Mouse (Mus musculus) thymus, postnatal 25 days (tissue): ENCODE results near the gene Numa1.
"Not testable (repeated sequence)": the region's sequence is repeated elsewhere in the genome, so short reads cannot be mapped to it uniquely, and the experiment has no call there.

Source experiments
- DNase-seq: peaks from one replicate; pipeline ENCODE4 v3.0.0; 2022

The Numa1 gene

GRCm38 (mm10) chr7:101938348-101938747, 4.4 kb downstream of the Numa1 start:
- no peak for DNase-seq

DNA sequence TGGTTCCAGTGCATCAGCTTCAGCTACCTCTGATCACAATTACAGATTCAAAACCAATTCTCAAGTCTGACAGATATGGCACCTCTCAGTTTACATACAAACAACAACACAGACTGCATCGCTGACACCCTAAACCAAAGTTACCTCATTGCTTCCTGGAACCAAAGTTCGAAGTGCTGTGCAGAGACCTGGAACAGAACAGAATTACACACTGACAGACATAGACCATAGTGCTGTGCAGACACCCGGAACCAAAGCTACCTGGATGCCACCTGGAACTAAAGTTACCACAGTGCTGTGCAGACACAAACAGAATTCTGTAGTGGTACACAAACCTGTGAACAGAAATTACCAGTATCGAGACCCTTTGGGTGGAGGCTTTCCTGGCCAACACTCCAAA, 5.8 kb downstream of the Numa1 start:
- no peak for DNase-seq

GRCm38 (mm10) chr7:101949008-101949407, 15.1 kb downstream of the Numa1 start:
- not testable (repeated sequence) for DNase-seq

DNA sequence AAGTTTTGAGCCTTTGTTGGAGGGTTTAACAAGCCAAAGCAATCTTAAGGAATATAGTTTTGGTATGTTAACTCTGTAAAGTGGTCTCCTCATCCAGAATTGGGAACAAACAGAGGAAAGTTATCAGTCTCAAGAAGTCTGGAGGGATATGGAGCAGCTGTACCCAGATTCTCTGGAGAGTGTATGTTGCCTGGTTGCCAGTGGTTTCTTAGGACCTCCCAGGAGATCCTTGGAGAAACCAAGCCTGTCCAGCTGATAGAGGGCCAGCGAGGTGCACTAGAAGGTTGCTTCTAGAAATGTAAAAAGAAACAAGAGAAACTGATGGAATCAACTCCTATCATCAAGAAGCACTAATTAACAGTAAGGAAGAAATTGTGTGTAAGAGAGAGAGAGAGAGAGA, 17.7 kb downstream of the Numa1 start:
- DNase-seq: no peak

- DNase-seq: no peak
Measured at GRCm38 (mm10) chr7:101952098-101952497, 18.2 kb downstream of the Numa1 start.

GRCm38 (mm10) chr7:101954163-101954562, 20.3 kb downstream of the Numa1 start:
- DNase-seq: no peak

GRCm38 (mm10) chr7:101955276-101955675, 21.4 kb downstream of the Numa1 start:
- no peak for DNase-seq

DNA sequence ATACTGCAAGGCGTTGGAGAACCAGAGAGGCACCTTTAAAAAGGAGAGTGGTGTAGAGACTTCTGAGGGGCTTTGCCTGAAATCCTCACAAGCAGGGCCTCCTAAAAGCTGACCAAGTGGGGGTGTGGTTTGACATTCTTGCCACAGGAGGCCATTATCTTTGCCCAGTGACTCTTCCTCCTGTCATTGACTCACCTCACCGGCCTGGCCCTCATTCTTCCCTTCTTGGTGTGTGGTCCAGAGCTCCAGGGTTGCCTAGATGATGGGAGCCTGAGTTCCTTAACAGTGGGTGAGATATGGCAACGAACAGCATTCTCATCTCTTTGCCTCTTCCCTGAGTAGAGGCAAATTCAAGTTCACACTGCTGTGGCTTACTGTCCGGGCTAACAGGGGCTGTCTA, 22.0 kb downstream of the Numa1 start:
- DNase-seq: no peak

DNA sequence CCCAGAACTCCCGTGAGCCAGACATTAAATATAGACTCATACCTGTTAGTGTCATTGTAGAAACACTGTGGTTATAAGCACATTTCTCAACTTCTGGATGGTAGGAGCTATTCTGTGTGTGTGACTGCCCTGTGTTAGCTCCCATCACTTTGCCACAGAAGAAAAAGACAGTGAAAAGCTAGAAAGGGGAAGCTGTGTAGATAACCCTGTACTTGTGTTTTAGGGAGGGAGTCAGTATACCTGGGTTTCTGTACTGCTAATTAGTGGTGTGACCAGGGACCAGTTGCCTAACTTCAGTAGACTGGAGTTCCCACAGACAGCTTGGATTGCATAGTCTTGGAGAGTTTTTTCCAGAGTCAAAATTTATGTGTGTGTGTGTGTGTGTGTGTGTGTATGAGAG, 22.6 kb downstream of the Numa1 start:
- no peak for DNase-seq

- DNase-seq: no peak
Measured at GRCm38 (mm10) chr7:101956911-101957310, 23.0 kb downstream of the Numa1 start.

GRCm38 (mm10) chr7:101962829-101963228, 28.9 kb downstream of the Numa1 start:
- no peak for DNase-seq

- DNase-seq: no peak
Measured at GRCm38 (mm10) chr7:101963621-101964020, 29.7 kb downstream of the Numa1 start.

DNA sequence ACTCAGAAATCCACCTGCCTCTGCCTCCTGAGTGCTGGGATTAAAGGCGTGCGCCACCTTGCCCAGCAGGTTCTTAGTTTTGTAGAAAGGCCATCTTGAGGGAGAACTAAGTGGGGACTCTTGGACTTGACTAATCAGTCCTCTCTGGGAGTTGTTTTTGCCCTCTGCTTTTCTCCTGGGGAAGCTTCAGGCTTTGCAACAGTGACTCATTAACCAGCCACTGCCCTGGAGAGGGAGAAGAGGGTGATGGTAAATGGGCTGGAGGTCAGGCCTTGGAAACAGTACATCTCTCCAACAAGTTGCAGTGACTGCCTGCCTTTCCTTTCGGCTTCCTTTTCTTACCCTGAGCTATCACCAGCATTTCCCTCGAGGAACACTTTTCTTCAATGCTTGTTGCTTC, 30.6 kb downstream of the Numa1 start:
- no peak for DNase-seq

- DNase-seq: peak; percentile 36
Measured at GRCm38 (mm10) chr7:101965606-101966005, 31.7 kb downstream of the Numa1 start.

DNA sequence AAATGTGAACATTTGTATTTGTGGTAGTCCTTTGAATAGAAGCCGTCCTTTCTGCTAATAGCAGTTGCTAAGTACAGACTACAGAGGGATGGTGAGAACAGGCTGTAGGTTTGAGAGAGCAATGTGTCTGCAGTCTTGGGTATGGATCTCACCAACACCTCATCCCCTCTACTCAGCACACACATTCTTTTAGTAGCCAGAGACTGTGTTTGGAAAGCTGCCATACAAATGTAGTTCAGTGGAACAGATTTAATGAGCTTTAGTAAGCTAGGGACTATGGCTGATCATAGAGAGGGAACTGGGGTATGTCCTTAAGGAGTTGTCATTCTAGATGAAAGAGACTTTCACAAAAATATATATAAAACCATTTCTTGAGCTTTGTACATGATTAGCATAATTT, 33.3 kb downstream of the Numa1 start:
- DNase-seq: no peak

DNA sequence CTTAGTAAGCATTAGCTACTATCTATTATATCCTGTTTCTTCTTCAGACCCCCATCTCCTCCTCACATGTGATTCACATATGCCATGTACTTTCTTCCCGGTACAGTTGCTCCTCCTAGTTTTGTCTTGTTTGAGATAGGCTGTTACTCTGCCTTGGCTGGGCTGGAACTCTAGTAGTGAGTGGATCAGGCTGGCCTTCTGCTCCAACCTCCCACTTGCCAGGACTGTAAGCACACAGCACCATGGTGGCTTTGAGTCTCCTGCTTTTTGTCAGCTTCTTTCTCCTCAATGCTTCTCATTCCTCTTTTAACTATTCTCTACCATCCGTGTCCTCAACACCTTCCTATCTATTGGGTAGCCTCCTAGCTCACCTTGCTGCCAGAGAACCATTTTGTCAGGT, 34.8 kb downstream of the Numa1 start:
- DNase-seq: no peak

GRCm38 (mm10) chr7:101969694-101970428, 36.0 kb downstream of the Numa1 start:
- DNase-seq: peak; percentile 87

- DNase-seq: no peak
Measured at GRCm38 (mm10) chr7:101970429-101970775, 36.5 kb downstream of the Numa1 start.

GRCm38 (mm10) chr7:101970821-101971461, 37.0 kb downstream of the Numa1 start:
- peak; percentile 74 for DNase-seq

GRCm38 (mm10) chr7:101971721-101972120, 37.8 kb downstream of the Numa1 start:
- DNase-seq: no peak

GRCm38 (mm10) chr7:101973730-101974129, 39.8 kb downstream of the Numa1 start:
- no peak for DNase-seq

DNA sequence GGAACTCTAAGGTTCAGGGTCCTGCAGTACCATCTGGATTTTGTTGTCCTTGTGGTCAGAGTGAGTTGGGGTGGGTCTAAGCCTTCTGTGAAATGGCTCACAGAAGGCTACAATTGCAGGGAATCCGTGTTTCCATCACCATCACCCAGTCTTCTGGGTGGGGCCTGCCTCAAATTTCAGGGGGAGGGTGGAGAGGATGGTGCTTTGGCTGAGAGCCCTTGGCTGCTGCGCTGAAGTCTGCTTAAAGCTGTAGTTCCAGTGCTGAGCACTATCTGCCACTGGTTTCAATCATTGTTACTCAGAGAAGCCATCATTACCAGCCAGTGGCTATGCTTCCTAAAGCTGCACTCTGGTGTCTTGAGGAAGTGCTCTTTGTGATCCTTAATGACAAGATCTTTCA, 40.6 kb downstream of the Numa1 start:
- no peak for DNase-seq

GRCm38 (mm10) chr7:101982735-101983134, 48.8 kb downstream of the Numa1 start:
- no peak for DNase-seq

GRCm38 (mm10) chr7:101985081-101985480, 51.2 kb downstream of the Numa1 start:
- no peak for DNase-seq

DNA sequence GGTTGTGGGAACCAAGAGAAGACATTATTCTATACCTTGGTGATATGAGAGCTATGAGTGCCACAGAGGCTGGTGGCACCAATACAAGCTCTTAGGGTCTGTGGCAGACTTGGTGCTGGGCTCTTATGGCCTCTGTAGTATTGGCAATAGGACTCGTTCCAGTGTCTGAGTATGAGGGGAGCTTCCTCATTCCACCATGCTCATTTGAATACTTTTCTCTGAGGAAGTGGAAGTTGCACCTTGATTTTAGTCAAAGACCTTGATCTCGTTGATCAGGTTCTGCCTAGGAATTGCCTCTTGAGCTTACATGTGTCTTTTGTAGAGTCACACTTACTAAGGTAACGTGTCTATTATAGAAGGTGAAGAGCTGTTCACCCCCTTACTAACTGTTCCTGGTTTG, 60.3 kb downstream of the Numa1 start:
- no peak for DNase-seq
